Mouse (Mus musculus): ENCODE results near the gene Shisa8. TPM values are rescaled to one million over a fixed set of nuclear protein-coding genes. Genes with fewer than 3 reads are reported as not detected.

Shisa8 gene
- polyA plus RNA-seq, 1 experiment from 2014 or later, result 0.19 TPM

- Histone ChIP-seq H3K4me2 (no peak overlapping the region), H3K9me3 (replicated peaks) (no peaks in the 10 kb centered on the region), H3K27me3 (replicated peaks) (0 out of 2 replicates have a peak, but pooled peaks cover 8% of the 10 kb centered on the region), H3K4me3 (no peak overlapping the region), H3K36me3 (peaks cover 10% of the 10 kb centered on the region), H3K4me1 (replicated peaks) (peaks cover 11% of the 10 kb centered on the region; the same call in 1 of the 2 replicates), H3K9ac (no peak overlapping the region), H3K27ac (ENCODE audit: poor library complexity, severe bottlenecking) (no peak overlapping the region)
- 16% methylated on average over 5 of the region's 5 CpGs for WGBS
- peak; percentile 49; the same call in 1 of the 2 replicates for ATAC-seq (ENCODE audit: insufficient number of reproducible peaks, low FRiP score)
Measured at GRCm38 (mm10) chr15:82236565-82236964, 23.9 kb upstream of the Shisa8 start.

GRCm38 (mm10) chr15:82235661-82236060 lies 23.0 kb upstream of the Shisa8 start:
- 0 out of 2 replicates have a peak, but pooled peaks cover 11% of the 10 kb centered on the region for H3K27me3 ChIP-seq (replicated peaks)
- H3K4me2 ChIP-seq, result no peak overlapping the region
- H3K4me1 ChIP-seq (replicated peaks), result peaks cover 11% of the 10 kb centered on the region; the same call in 1 of the 2 replicates
- peak; percentile 69; the same call in 1 of the 2 replicates for ATAC-seq (ENCODE audit: insufficient number of reproducible peaks, low FRiP score)
- WGBS, result 52% methylated on average over 10 of the region's 10 CpGs
- no peak overlapping the region for H3K9ac ChIP-seq
- peaks cover 10% of the 10 kb centered on the region for H3K36me3 ChIP-seq
- H3K9me3 ChIP-seq (replicated peaks), result no peaks in the 10 kb centered on the region
- H3K27ac ChIP-seq (ENCODE audit: poor library complexity, severe bottlenecking), result no peak overlapping the region
- no peak overlapping the region for H3K4me3 ChIP-seq

GRCm38 (mm10) chr15:82232651-82233050 lies 20.0 kb upstream of the Shisa8 start:
- H3K9me3 ChIP-seq (replicated peaks), result no peaks in the 10 kb centered on the region
- 0 out of 2 replicates have a peak, but pooled peaks cover 19% of the 10 kb centered on the region for H3K27me3 ChIP-seq (replicated peaks)
- H3K36me3 ChIP-seq, result no peaks in the 10 kb centered on the region
- no peak overlapping the region for H3K27ac ChIP-seq (ENCODE audit: poor library complexity, severe bottlenecking)
- no peak overlapping the region for H3K4me3 ChIP-seq
- H3K4me2 ChIP-seq, result no peak overlapping the region
- ATAC-seq (ENCODE audit: insufficient number of reproducible peaks, low FRiP score), result no peak
- H3K9ac ChIP-seq, result no peak overlapping the region
- H3K4me1 ChIP-seq (replicated peaks), result peaks cover 23% of the 10 kb centered on the region
- WGBS, result 70% methylated on average over 4 of the region's 4 CpGs

- Histone ChIP-seq H3K4me1 (replicated peaks) (peaks cover 23% of the 10 kb centered on the region), H3K27ac (ENCODE audit: poor library complexity, severe bottlenecking) (no peak overlapping the region), H3K36me3 (no peaks in the 10 kb centered on the region), H3K4me2 (no peak overlapping the region), H3K9me3 (replicated peaks) (no peaks in the 10 kb centered on the region), H3K4me3 (no peak overlapping the region), H3K9ac (no peak overlapping the region), H3K27me3 (replicated peaks) (peaks cover 20% of the 10 kb centered on the region; the same call in 1 of the 2 replicates)
- no peak for ATAC-seq (ENCODE audit: insufficient number of reproducible peaks, low FRiP score)
- 67% methylated on average over 11 of the region's 11 CpGs for WGBS
Measured at GRCm38 (mm10) chr15:82231591-82232378, 19.2 kb upstream of the Shisa8 start.

GRCm38 (mm10) chr15:82231100-82231499 lies 18.5 kb upstream of the Shisa8 start:
- Histone ChIP-seq H3K9me3 (replicated peaks) (no peaks in the 10 kb centered on the region), H3K4me1 (replicated peaks) (peaks cover 23% of the 10 kb centered on the region), H3K4me2 (no peak overlapping the region), H3K36me3 (no peaks in the 10 kb centered on the region), H3K9ac (no peak overlapping the region), H3K27me3 (replicated peaks) (peaks cover 26% of the 10 kb centered on the region), H3K27ac (ENCODE audit: poor library complexity, severe bottlenecking) (no peak overlapping the region), H3K4me3 (no peak overlapping the region)
- WGBS, result 71% methylated on average over 4 of the region's 4 CpGs
- ATAC-seq (ENCODE audit: insufficient number of reproducible peaks, low FRiP score), result no peak

- 70% methylated on average over 6 of the region's 6 CpGs for WGBS
- Histone ChIP-seq H3K4me1 (replicated peaks) (peaks cover 16% of the 10 kb centered on the region), H3K27ac (ENCODE audit: poor library complexity, severe bottlenecking) (no peak overlapping the region), H3K9me3 (replicated peaks) (no peaks in the 10 kb centered on the region), H3K4me2 (no peak overlapping the region), H3K4me3 (no peak overlapping the region), H3K9ac (no peak overlapping the region), H3K36me3 (no peaks in the 10 kb centered on the region), H3K27me3 (replicated peaks) (peaks cover 31% of the 10 kb centered on the region)
- ATAC-seq (ENCODE audit: insufficient number of reproducible peaks, low FRiP score), result peak; percentile 23; the same call in 1 of the 2 replicates
Measured at GRCm38 (mm10) chr15:82230098-82230611, 17.5 kb upstream of the Shisa8 start.

GRCm38 (mm10) chr15:82229542-82230045 lies 17.0 kb upstream of the Shisa8 start:
- WGBS, result 37% methylated on average over 11 of the region's 11 CpGs
- peaks cover 12% of the 10 kb centered on the region for H3K4me1 ChIP-seq (replicated peaks)
- H3K9me3 ChIP-seq (replicated peaks), result no peaks in the 10 kb centered on the region
- H3K4me2 ChIP-seq, result no peak overlapping the region
- no peak overlapping the region for H3K4me3 ChIP-seq
- no peaks in the 10 kb centered on the region for H3K36me3 ChIP-seq
- peak overlapping the region; percentile 55; the same call in 1 of the 2 replicates for H3K9ac ChIP-seq
- no peak overlapping the region for H3K27ac ChIP-seq (ENCODE audit: poor library complexity, severe bottlenecking)
- peak; percentile 82 for ATAC-seq (ENCODE audit: insufficient number of reproducible peaks, low FRiP score)
- peaks cover 37% of the 10 kb centered on the region for H3K27me3 ChIP-seq (replicated peaks)

GRCm38 (mm10) chr15:82225769-82226168 lies 13.2 kb upstream of the Shisa8 start:
- Histone ChIP-seq H3K4me3 (no peak overlapping the region), H3K9ac (no peak overlapping the region), H3K36me3 (no peaks in the 10 kb centered on the region), H3K9me3 (replicated peaks) (no peaks in the 10 kb centered on the region), H3K4me1 (replicated peaks) (peaks cover 30% of the 10 kb centered on the region), H3K4me2 (no peak overlapping the region), H3K27ac (ENCODE audit: poor library complexity, severe bottlenecking) (no peak overlapping the region), H3K27me3 (replicated peaks) (peaks cover 68% of the 10 kb centered on the region)
- ATAC-seq (ENCODE audit: insufficient number of reproducible peaks, low FRiP score), result no peak
- WGBS, result 81% methylated on average over 5 of the region's 5 CpGs

GRCm38 (mm10) chr15:82224602-82225215 lies 12.1 kb upstream of the Shisa8 start:
- Histone ChIP-seq H3K36me3 (no peaks in the 10 kb centered on the region), H3K9me3 (replicated peaks) (no peaks in the 10 kb centered on the region), H3K27me3 (replicated peaks) (peaks cover 65% of the 10 kb centered on the region), H3K4me1 (replicated peaks) (peaks cover 23% of the 10 kb centered on the region), H3K27ac (ENCODE audit: poor library complexity, severe bottlenecking) (no peak overlapping the region), H3K9ac (no peak overlapping the region), H3K4me2 (peak overlapping the region; percentile 72), H3K4me3 (peak overlapping the region; percentile 36; the same call in 1 of the 2 replicates)
- ATAC-seq (ENCODE audit: insufficient number of reproducible peaks, low FRiP score), result no peak
- 27% methylated on average over 7 of the region's 7 CpGs for WGBS

- no peaks in the 10 kb centered on the region for H3K36me3 ChIP-seq
- no peaks in the 10 kb centered on the region for H3K9me3 ChIP-seq (replicated peaks)
- peaks cover 72% of the 10 kb centered on the region for H3K27me3 ChIP-seq (replicated peaks)
- under 1% methylated on average over 44 of the region's 44 CpGs for WGBS
- peak within 1 kb of the TSS; percentile 72 for H3K4me2 ChIP-seq
- peak within 1 kb of the TSS; percentile 29; the same call in 1 of the 2 replicates for H3K9ac ChIP-seq
- H3K4me1 ChIP-seq (replicated peaks), result peaks cover 18% of the 10 kb centered on the region
- peak within 1 kb of the TSS; percentile 36 for H3K4me3 ChIP-seq
- peak; percentile 34; the same call in 1 of the 2 replicates for ATAC-seq (ENCODE audit: insufficient number of reproducible peaks, low FRiP score)
- no peak within 1 kb of the TSS for H3K27ac ChIP-seq (ENCODE audit: poor library complexity, severe bottlenecking)
Measured at GRCm38 (mm10) chr15:82223657-82224601, 11.3 kb upstream of the Shisa8 start, which contains the start of gene Tnfrsf13c. Tnfrsf13c (minus strand) TSS chr15:82224369.

All from heart, embryonic 12.5 days (tissue).